Mouse (Mus musculus): ENCODE measurements around the gene Clic4. TPM values are rescaled to one million over a fixed set of nuclear protein-coding genes. Genes with fewer than 3 reads are reported as not detected.

The Clic4 gene
- polyA plus RNA-seq, 1 experiment = 50.2 TPM

DNA sequence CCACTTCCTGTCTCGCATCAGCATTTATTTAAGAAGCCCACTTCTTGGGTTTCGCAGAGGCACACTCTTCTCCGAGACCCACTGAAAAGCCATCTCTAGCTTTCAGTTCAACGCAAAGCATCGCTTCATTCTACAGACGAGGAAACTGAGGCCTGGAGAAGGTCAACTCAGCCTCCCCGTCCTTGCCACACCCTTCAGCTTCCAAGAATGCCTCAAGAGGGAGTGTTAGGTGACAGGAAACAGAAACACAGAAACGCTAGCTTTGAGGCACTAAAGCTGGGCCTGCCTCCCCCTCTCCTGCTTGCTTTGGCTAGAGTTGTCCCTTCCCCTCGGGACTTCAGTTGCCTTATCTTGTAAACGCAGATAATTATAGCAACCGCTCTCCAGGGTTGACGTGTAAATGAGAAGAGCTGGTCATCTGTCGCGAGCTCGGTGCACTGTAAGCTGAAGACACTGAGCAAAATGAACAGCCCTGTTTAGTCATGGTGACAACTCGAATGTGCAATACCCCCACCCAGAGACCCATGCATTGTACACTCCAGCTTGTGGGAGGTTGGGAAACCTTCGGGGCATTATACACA lies 40.6 kb upstream of the Clic4 start:
- H3K4me1 ChIP-seq (replicated peaks; ENCODE audit: control insufficient read depth, insufficient read depth, low read length) = peaks cover 20% of the 10 kb centered on the region
- H3K36me3 ChIP-seq (ENCODE audit: control insufficient read depth, insufficient read depth, low read length) = no peaks in the 10 kb centered on the region
- no peak overlapping the region for H3K4me3 ChIP-seq (ENCODE audit: control insufficient read depth, insufficient read depth, low read length)
- peak overlapping the region; percentile 30; the same call in 1 of the 2 replicates for H3K27ac ChIP-seq (ENCODE audit: control insufficient read depth, insufficient read depth, low read length)
- DNase-seq = no peak
- WGBS = 54% methylated on average over 17 of the region's 17 CpGs
- no peak for TF ChIP-seq POLR2A (IDR thresholded peaks at IDR 0.05; ENCODE audit: control insufficient read depth, extremely low read depth, insufficient read depth, low read length, poor library complexity)
- no peak for TF ChIP-seq CTCF (IDR thresholded peaks at IDR 0.05; ENCODE audit: borderline replicate concordance, control insufficient read depth, extremely low read depth, insufficient read depth, low read length, poor library complexity)
- no peaks in the 10 kb centered on the region for H3K27me3 ChIP-seq (ENCODE audit: control insufficient read depth, insufficient read depth, low read length)

DNA sequence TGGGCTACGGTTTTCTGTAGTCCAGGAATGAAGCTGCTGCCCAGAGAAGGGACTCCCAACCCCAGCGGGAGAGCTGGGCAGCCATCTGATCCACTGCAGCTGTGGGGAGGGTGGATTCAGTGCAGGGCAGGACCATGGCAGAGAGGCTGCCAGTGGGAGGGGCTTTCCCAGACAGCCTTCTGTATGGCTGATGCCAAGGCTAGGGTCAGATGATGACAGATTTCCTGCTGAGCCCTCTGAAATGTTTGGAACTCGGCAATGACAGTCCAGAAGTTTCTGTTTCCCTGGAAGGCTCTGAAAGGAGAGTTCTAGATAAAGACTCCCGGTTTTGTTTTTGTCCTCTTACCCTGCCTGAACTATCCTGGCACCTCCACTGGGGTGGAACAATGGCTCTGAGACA lies 40.1 kb upstream of the Clic4 start:
- TF ChIP-seq POLR2A (IDR thresholded peaks at IDR 0.05; ENCODE audit: control insufficient read depth, extremely low read depth, insufficient read depth, low read length, poor library complexity) (no peak), CTCF (IDR thresholded peaks at IDR 0.05; ENCODE audit: borderline replicate concordance, control insufficient read depth, extremely low read depth, insufficient read depth, low read length, poor library complexity) (no peak)
- Histone ChIP-seq H3K27me3 (ENCODE audit: control insufficient read depth, insufficient read depth, low read length) (no peaks in the 10 kb centered on the region), H3K4me3 (ENCODE audit: control insufficient read depth, insufficient read depth, low read length) (no peak overlapping the region), H3K36me3 (ENCODE audit: control insufficient read depth, insufficient read depth, low read length) (no peaks in the 10 kb centered on the region), H3K27ac (ENCODE audit: control insufficient read depth, insufficient read depth, low read length) (no peak overlapping the region), H3K4me1 (replicated peaks; ENCODE audit: control insufficient read depth, insufficient read depth, low read length) (peaks cover 20% of the 10 kb centered on the region)
- 84% methylated on average over 4 of the region's 4 CpGs for WGBS
- DNase-seq = no peak

DNA sequence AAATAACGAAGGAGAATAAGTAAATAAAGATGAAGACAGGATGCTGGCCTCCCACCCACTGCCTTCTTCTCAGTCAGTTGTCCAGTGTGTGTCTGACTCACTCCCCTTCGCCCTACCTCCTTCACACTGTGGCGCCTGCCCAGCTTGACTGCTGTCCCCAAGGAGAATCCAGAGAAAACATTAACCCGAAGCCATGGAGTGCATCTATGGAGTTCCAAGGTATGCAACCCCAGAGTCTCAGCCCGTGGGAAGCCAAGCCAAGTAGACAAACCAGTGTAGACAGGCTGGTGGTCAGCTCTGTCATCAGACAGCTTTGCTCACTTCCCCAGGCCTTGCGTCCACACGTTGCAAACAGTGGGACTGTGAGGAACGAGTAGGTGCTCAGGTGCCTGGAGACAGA lies 37.8 kb upstream of the Clic4 start:
- 90% methylated on average over 8 of the region's 8 CpGs for WGBS
- peaks cover 20% of the 10 kb centered on the region for H3K4me1 ChIP-seq (replicated peaks; ENCODE audit: control insufficient read depth, insufficient read depth, low read length)

DNA sequence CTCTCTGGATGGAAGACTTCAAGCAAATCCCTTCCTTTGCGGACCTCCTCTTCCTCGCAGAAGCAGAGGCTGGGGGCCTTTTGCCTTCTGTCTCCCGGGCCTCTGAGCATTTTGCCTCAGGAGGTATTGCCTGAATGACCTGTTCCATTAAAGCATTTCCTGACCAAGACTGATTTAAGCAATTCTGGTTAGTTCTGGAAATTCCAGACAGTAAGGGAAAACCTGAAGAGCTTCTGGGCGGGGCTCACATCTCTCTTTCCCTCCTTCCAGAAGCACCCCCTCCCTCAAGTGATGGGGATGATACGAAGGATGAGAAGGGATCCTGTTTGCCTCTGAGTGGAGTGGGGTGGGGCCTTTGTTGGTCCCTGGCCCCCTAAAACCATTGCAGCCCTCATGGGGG lies 37.1 kb upstream of the Clic4 start:
- Histone ChIP-seq H3K4me1 (replicated peaks; ENCODE audit: control insufficient read depth, insufficient read depth, low read length) (peaks cover 20% of the 10 kb centered on the region), H3K4me3 (ENCODE audit: control insufficient read depth, insufficient read depth, low read length) (no peak overlapping the region), H3K27me3 (ENCODE audit: control insufficient read depth, insufficient read depth, low read length) (no peaks in the 10 kb centered on the region), H3K27ac (ENCODE audit: control insufficient read depth, insufficient read depth, low read length) (no peak overlapping the region), H3K36me3 (ENCODE audit: control insufficient read depth, insufficient read depth, low read length) (no peaks in the 10 kb centered on the region)
- 89% methylated on average over 5 of the region's 5 CpGs for WGBS
- TF ChIP-seq POLR2A (IDR thresholded peaks at IDR 0.05; ENCODE audit: control insufficient read depth, extremely low read depth, insufficient read depth, low read length, poor library complexity) (no peak), CTCF (IDR thresholded peaks at IDR 0.05; ENCODE audit: borderline replicate concordance, control insufficient read depth, extremely low read depth, insufficient read depth, low read length, poor library complexity) (no peak)
- DNase-seq = no peak

More for the DNA sequence above, 37.8 kb upstream of the Clic4 start:
- no peak overlapping the region for H3K4me3 ChIP-seq (ENCODE audit: control insufficient read depth, insufficient read depth, low read length)
- no peak for DNase-seq
- H3K27ac ChIP-seq (ENCODE audit: control insufficient read depth, insufficient read depth, low read length) = no peak overlapping the region
- TF ChIP-seq POLR2A (IDR thresholded peaks at IDR 0.05; ENCODE audit: control insufficient read depth, extremely low read depth, insufficient read depth, low read length, poor library complexity) = no peak
- no peak for TF ChIP-seq CTCF (IDR thresholded peaks at IDR 0.05; ENCODE audit: borderline replicate concordance, control insufficient read depth, extremely low read depth, insufficient read depth, low read length, poor library complexity)
- H3K36me3 ChIP-seq (ENCODE audit: control insufficient read depth, insufficient read depth, low read length) = no peaks in the 10 kb centered on the region
- no peaks in the 10 kb centered on the region for H3K27me3 ChIP-seq (ENCODE audit: control insufficient read depth, insufficient read depth, low read length)

DNA sequence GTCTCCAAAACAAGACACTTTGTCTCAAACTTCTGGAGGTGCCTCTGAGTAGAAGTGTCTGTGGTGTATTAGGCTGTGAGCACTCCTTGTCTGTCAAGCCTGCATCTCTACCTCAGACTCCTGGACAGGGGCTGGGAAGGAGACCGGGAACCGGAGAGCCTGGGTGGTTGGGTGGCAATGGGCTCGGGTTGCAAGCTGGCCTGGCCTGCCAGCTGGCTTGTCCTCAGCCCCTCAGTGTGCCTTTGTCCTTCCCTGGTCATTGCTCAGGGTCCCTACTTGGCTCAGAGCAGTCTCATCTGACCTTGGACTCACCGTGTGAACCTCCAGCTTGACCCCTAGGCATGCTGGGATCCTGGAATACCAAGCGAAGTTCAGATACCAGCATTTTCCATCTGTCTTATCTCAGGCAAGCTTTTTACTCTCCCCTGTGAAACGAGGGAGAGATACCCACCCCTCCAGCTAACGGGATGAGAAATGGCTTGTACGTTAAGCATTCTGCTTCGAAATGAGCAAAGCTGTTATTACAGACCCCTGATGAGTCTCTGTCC lies 36.6 kb upstream of the Clic4 start:
- Histone ChIP-seq H3K27me3 (ENCODE audit: control insufficient read depth, insufficient read depth, low read length) (no peaks in the 10 kb centered on the region), H3K4me3 (ENCODE audit: control insufficient read depth, insufficient read depth, low read length) (no peak overlapping the region), H3K36me3 (ENCODE audit: control insufficient read depth, insufficient read depth, low read length) (no peaks in the 10 kb centered on the region), H3K27ac (ENCODE audit: control insufficient read depth, insufficient read depth, low read length) (no peak overlapping the region), H3K4me1 (replicated peaks; ENCODE audit: control insufficient read depth, insufficient read depth, low read length) (peaks cover 17% of the 10 kb centered on the region)
- no peak for DNase-seq
- TF ChIP-seq CTCF (IDR thresholded peaks at IDR 0.05; ENCODE audit: borderline replicate concordance, control insufficient read depth, extremely low read depth, insufficient read depth, low read length, poor library complexity) (no peak), POLR2A (IDR thresholded peaks at IDR 0.05; ENCODE audit: control insufficient read depth, extremely low read depth, insufficient read depth, low read length, poor library complexity) (no peak)
- 92% methylated on average over 9 of the region's 9 CpGs for WGBS

DNA sequence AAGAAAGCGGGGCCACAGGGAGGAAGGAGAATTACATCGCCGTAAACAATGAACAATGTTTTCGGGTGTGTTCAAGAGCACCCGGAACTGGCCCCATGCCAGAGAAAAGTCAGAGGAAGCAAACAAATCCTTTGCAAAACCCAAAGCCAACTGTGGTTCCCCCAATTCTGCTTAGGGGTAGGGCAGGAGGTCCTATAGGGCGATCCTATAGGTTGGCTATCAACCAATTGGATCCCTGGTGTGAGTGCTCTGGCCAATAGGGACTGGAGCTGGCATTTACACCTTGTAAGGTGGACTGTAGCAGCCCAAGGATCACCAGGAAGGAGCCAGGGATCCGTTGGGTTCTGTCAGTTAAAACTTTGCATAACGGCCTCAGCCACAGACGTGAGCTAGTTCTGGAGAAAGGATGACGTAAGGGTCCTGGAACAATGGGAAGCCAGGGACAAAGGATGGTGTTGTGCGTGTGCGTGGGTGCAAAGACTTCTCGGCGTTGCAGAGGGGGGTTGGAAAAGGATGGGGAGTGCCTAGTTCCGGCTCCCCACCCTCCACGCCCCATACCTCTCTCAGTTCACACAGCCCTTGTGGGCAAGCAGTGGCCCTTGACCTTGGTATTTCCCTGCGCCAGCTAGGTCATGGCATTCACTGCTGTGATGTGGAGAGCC lies 34.5 kb upstream of the Clic4 start:
- no peaks in the 10 kb centered on the region for H3K4me1 ChIP-seq (replicated peaks; ENCODE audit: control insufficient read depth, insufficient read depth, low read length)
- no peak overlapping the region for H3K27ac ChIP-seq (ENCODE audit: control insufficient read depth, insufficient read depth, low read length)
- H3K36me3 ChIP-seq (ENCODE audit: control insufficient read depth, insufficient read depth, low read length) = no peaks in the 10 kb centered on the region
- no peak overlapping the region for H3K4me3 ChIP-seq (ENCODE audit: control insufficient read depth, insufficient read depth, low read length)
- DNase-seq = no peak
- WGBS = 89% methylated on average over 17 of the region's 17 CpGs
- no peaks in the 10 kb centered on the region for H3K27me3 ChIP-seq (ENCODE audit: control insufficient read depth, insufficient read depth, low read length)
- TF ChIP-seq POLR2A (IDR thresholded peaks at IDR 0.05; ENCODE audit: control insufficient read depth, extremely low read depth, insufficient read depth, low read length, poor library complexity) (no peak), CTCF (IDR thresholded peaks at IDR 0.05; ENCODE audit: borderline replicate concordance, control insufficient read depth, extremely low read depth, insufficient read depth, low read length, poor library complexity) (no peak)

All from thymus, adult 2 months (tissue).